ENCODE assay signal across 8 mouse cellular contexts in the genomic region with DNA sequence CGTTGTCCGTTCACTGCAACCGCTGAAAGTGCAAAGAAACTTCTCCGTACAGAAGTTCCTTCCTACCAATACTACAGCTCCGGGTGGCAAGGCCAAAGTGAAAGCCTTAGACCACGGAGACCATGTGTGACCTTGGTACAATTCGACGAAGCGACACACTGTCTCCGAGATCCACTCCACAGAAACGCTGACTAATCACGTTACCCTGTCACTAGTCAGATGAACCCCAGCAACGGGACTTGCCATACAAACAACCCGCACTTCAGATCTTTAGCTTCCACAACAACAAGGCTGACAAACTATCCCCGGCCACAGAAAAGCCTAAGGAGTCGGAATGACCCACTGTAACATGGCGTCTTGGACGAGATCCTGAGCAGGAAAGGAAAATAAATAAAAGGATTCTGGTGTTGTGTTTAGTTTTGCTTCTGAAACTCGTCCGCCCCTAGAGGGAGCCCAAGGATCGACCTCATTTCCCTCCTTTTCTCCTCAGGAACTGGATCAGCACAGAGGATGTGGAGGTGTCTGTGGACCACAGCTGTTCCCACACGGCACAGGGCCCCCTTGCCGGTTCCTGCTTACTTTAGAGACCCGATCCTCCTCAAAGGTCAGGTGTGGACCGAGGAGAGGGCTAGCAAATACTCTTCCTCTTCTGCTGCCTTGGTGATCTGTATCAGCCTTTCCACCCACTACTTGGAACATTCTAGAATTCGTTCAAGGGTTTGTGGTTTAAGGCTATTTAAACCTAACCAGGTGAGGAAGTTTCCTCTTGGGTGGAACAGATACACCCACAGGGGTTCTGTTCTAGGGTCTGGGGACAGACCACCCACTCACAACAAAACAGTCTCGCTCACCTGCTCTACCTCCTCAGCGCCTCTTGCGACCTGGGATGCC. TPM values are rescaled to one million over a fixed set of nuclear protein-coding genes. Genes with fewer than 3 reads are reported as not detected.
DNase-seq lines count a peak whose midpoint lies in the region; ATAC-seq and TF ChIP-seq lines count a peak whose summit lies in the region.

No protein-coding gene starts in this region.

- no peak overlapping the region for H3K27ac ChIP-seq in cerebellum, adult 2 months (ENCODE audit: insufficient read depth, low read length)
- H3K27ac ChIP-seq in lung, postnatal 0 days (ENCODE audit: low read length) = peak overlapping the region; percentile 71

- TF ChIP-seq CTCF in cerebellum, adult 2 months (IDR thresholded peaks at IDR 0.05; ENCODE audit: borderline replicate concordance, insufficient read depth, low read depth, low read length) = peak; percentile 74
- peak; percentile 87 for TF ChIP-seq CTCF in lung, postnatal 0 days (IDR thresholded peaks at IDR 0.05)

- intact Hi-C loops in heart, postnatal 36 days (cut with DNase I) = loop anchor here (2.0 to 5.0 kb wide), 3 partner anchors 37 to 116 kb away; no protein-coding TSS in a partner anchor

- no peak overlapping the region for H3K4me3 ChIP-seq in cerebellum, adult 2 months (replicated peaks; ENCODE audit: insufficient read depth, low read depth, low read length)
- no peak overlapping the region for H3K4me3 ChIP-seq in lung, postnatal 0 days (ENCODE audit: low read depth, low read length)

- 65% methylated on average over 29 of the region's 29 CpGs for WGBS in cerebellum, adult 2 months
- 34% methylated on average over 29 of the region's 29 CpGs for WGBS in lung, postnatal 0 days

- TF ChIP-seq EP300 in lung, postnatal 0 days (IDR thresholded peaks at IDR 0.05) = no peak; the same call in 1 of the 2 replicates

- peak; percentile 72 for DNase-seq in ZHBTc4 (ENCODE audit: low read depth, low spot score)
- DNase-seq in cerebellum, adult 2 months = peak; percentile 47 to 61
- DNase-seq in heart, postnatal 36 days = peak; percentile 68 to 76
- DNase-seq in layer of hippocampus, adult 9-11 months = peak; percentile 50
- peak; percentile 93 for DNase-seq in lung, postnatal 0 days (ENCODE audit: low spot score)
- peak; percentile 64 for DNase-seq in retina, postnatal 1 day
- DNase-seq in urinary bladder, postnatal 4 days (ENCODE audit: low spot score in 2 of 2) = peak; percentile 49 to 74

- peaks cover 3% of the 10 kb centered on the region for H3K4me1 ChIP-seq in cerebellum, adult 2 months (ENCODE audit: control insufficient read depth, insufficient read depth, low read length)
- peaks cover 3% of the 10 kb centered on the region; the same call in 1 of the 2 replicates for H3K4me1 ChIP-seq in lung, postnatal 0 days (ENCODE audit: insufficient read depth, low read depth, low read length)

- H3K4me2 ChIP-seq in lung, postnatal 0 days (replicated peaks; ENCODE audit: low read depth, low read length) = peak overlapping the region; percentile 51

- no peak overlapping the region for H3K9ac ChIP-seq in lung, postnatal 0 days (replicated peaks; ENCODE audit: low read depth)

- no peaks in the 10 kb centered on the region for H3K9me3 ChIP-seq in lung, postnatal 0 days (ENCODE audit: low read length)

- no peaks in the 10 kb centered on the region for H3K27me3 ChIP-seq in cerebellum, adult 2 months (ENCODE audit: control insufficient read depth, insufficient read depth, low read length)
- no peaks in the 10 kb centered on the region for H3K27me3 ChIP-seq in lung, postnatal 0 days (replicated peaks; ENCODE audit: insufficient read depth, low read length)

- no peaks in the 10 kb centered on the region for H3K36me3 ChIP-seq in lung, postnatal 0 days (ENCODE audit: insufficient read depth, low read length)

- no peak for TF ChIP-seq POLR2A in cerebellum, adult 2 months (IDR thresholded peaks at IDR 0.05; ENCODE audit: borderline replicate concordance, insufficient read depth, low read length)

- ATAC-seq in frontal cortex, adult (ENCODE audit: low TSS enrichment) = peak; percentile 74
- ATAC-seq in lung, postnatal 0 days = peak; percentile 63

RNA-seq across cellular contexts. Expression of a gene that starts 14.7 kb away (rescaled TPM):
- 68.4 and 75.3 TPM in 2 replicates for polyA plus RNA-seq in cerebellum, adult 2 months (2012; rRNA removed)
- 1 to 10 TPM; 1.6 to 2.1 TPM for total RNA-seq in heart, postnatal 36 days (2021)
- 4.0 and 5.0 TPM in 2 replicates for polyA plus RNA-seq in lung, postnatal 0 days (2015; fragmentation: Nextera tagmentation; extraction: Ambion mirVana)

RNA-seq across cellular contexts. Expression of a gene that starts 27.2 kb away (rescaled TPM):
- 25.9 and 26.0 TPM in 2 replicates for polyA plus RNA-seq in cerebellum, adult 2 months (2012; rRNA removed)
- total RNA-seq in heart, postnatal 36 days (2021) = 10 to 100 TPM; 26.8 to 34.0 TPM
- 54.1 and 58.3 TPM in 2 replicates for polyA plus RNA-seq in lung, postnatal 0 days (2015; fragmentation: Nextera tagmentation; extraction: Ambion mirVana)

Comparison
In these comparisons a context has a peak if more than half of its experiments do, and no peak if none do; other contexts are left out.
1. RNA of a gene that starts 14.7 kb away (polyA plus RNA-seq): 68.4 to 75.3 TPM in cerebellum, adult 2 months; 4.0 to 5.0 TPM in lung, postnatal 0 days; every median in the first group is over 10 times any median in the second.
2. Peak in every context shown above with its lines, with median percentiles within 50 percentile points of each other: DNase-seq.